Mouse (Mus musculus): ENCODE data around the gene Cox19. TPM values are rescaled to one million over a fixed set of nuclear protein-coding genes. Genes with fewer than 3 reads are reported as not detected.

Gene Cox19
- total RNA-seq, 4 experiments from 2014 or later = 46.5 to 60.3 (median 57.4) TPM

DNA sequence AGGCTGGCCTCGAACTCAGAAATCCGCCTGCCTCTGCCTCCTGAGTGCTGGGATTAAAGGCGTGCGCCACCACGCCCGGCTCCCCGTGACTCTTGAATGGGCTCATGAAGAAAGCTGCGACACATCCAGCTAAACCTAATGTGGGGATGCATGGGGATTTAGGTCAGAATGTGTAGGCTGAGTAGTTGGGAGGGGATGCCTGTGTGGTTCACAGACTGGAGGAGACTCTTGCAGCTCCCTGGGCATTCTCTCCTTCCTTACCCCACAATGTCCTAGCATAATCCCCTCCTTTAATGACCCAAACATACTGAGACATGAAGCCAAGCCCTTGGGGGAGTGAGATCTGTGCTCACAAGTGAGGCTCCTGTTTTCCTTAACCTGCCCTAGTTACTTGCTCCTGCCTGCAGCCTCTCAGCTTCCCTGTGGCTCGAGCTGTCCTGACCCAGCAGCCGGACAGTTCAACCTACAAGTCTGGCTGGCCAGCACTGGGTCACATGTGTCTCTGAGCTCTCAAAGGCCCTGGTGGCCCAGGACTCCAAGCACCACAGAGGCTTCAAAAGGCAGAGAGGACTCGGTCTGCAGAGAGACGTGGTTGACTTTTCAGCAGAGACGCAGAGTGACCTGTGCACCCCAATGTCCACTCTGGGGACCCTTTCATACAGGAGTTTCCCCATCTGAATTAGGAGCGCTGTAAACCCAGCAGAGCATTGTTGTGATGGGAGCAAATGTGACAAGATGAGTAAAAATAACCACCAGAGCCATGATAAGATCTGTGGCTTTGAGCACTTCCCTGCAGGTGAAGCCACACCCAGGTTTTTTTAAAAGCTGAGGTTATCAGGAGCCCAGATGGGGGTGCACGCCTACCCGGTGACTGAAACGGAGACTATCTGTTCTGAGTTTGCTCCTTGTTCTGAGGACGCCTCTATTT is 30.6 kb upstream of the Cox19 start:
- DNase-seq (ENCODE audit: low spot score in 2 of 2) = peak in 1 of 2 experiments; percentile 48

DNA sequence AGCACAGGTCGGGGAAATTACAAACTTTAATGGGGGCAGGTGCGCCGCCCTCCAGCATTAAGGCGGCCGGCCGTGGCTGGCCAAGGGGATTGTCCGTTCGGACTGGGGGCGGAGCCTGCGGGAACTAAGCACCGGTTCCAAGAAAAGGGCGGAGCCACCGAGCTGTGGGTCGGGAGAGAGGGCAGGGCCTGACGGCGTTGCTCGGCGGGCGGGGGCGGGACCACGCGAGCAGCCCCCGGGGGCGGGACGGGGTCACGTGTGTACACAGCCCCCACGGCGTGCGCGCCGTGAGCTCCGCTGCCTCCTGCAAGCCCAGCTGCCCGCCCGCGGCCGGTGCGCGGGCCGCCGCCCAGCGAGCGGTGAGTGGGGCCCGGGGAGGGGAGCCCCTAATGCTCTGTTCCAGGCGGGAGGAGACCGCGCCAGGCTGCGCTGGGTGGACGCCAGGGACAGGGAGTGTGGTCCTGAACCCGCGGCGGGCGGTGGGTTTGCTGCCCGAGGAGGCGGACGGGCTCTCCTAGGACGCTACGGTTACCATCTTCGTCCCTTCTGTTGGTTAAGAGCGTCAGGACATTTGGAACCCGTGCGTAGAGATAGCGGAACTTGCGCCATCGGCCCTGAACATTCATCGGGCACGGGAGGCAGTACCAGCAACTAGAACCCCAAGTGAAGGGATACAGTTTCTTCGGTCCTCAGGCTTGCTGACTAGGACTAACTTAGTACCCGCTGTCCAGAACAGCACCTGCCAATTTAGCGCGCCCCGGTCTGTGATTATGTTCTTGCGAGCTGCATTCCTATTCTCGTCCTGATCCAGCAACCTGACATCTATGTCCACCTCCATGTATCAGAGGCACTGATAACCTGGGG is 29.4 kb upstream of the Cox19 start:
- peak; percentile 95 for DNase-seq (ENCODE audit: low spot score in 2 of 2)

DNA sequence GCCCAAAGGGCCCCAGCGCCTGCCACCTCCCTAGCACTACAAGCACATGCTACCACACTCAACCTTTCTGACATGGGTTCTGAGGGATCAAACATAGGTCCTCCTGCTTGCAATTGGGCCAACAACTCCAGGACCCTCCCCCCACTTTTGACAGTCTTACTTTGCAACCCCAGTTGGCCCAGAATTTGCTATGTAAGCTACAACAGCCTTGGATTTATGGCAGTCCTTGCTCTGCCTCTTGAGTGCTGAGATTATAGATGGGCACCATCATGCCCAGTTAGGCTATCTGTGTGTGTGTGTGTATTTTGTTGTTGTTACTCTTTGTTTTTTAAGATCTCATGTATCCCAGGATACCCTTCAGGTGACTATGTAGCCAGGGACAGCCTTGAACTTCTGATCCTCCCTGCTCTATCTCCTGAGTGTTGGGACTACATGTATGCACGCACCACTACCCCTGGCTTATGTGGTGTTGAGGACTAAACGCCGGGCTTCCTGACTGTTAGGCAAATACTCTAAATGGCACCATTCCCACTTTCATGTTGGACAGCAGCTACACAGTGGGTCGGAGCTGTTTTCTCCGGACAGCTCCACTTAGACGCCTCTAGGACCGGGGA is 28.7 kb upstream of the Cox19 start:
- no peak for DNase-seq (ENCODE audit: low spot score in 2 of 2)

DNA sequence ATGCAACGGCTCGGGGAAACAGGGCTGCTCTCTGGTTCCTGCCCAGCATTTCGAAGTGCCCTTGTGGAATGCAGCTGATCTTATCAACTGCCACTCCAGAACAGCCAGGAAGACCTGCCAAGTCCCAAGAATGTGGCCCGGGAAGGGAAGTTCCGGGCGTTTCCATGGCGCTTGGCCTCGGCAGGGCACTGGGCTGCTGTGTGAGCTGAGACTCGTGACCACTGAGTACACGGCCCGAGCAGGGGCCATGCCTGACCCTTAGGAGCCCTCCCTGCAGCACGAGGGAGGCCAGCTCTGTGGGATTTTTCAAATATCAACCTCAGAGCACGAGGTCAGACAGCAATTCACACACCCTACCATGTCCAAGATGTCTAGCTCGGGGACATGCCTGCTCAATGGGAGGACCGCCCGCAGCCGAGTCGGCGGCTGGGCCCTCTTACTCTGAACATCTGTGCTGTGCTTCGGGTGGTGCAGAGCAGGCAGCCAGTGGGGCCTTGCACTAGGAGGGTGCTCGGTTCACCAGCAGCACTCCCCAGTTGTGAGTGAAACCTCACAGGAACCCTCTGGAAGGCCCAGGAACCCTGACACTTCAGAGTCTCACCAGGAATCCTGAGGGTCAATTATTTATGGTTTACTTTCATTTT is 27.9 kb upstream of the Cox19 start:
- peak; percentile 55 to 78 for DNase-seq (ENCODE audit: low spot score in 2 of 2)

DNA sequence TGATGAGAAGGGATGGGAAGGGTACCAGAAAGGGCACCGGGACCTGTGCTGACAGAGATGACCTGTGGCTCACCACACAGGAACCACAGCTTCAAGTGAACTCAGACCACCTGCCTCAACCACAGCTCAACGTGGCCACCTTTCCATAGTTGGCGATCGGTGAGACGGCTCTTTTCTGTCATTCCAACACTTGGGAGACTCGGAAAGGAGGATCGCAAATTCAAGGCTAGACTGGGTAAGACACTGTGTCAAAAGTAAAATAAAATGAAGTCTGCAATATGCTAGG is 27.0 kb upstream of the Cox19 start:
- DNase-seq (ENCODE audit: low spot score in 2 of 2) = no peak

DNA sequence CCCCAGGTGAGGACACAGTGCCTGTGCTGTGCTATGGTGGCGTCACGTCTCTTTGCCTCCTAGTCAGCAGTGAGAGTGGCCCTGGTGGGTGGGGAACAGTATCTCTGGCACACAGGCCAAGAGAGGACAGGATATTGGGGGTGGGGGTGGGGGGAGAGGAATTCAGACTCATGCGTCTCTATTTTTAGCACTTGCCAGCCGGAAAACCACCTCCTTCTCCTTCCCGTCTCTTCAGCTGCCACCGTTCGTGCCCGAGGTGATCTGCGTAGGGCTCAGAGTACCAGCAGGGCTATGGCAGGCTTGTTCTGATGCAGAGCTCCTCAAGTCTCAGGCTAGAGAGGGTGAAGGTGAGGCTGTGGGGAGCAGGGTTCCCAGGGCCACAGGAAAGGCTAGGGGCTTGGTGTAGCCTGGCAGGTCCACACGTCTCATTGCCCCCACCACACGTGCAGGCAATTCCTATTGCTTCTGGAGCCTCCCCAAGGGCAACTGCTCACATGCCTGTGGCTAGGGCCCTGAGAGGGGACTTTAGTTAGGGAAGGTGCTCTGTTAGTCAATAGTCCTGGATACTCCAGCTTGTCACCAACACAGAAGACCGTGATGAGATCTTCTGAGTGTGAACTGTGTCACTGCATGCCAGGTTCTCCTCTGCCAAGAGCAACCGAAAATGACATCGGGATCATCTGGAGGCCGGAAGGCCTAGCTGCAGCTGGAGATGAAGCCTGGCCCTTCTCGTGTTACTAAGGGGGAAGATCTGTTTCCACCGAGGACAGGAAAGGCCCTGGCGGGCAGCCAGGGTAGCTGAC is 26.5 kb upstream of the Cox19 start, which contains the start of gene Gpr146:
Gene Gpr146 (plus strand): TSS at position 230 of the 803 bp plus-strand sequence.
- DNase-seq (ENCODE audit: low spot score in 2 of 2) = peak; percentile 76 to 83

DNA sequence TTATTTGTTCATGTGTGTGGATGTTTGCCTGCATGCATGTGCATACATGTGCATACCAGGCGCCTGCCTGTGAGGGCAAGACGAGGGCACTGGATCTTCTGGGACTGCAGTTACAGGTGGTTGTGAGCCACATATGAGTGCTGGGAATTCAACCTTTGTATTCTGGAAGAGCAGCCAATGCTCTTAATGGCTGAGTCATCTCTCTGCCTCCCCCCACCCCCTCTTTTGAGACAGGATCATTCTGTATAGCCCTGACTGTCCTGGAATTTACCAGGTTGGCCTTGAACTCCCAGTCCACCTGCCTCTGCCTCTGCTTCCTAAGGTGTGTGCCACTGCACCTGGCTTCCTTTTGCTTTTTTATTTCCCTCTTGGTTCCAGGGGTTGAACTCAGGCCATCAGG is 23.6 kb upstream of the Cox19 start:
- DNase-seq (ENCODE audit: low spot score in 2 of 2) = no peak

DNA sequence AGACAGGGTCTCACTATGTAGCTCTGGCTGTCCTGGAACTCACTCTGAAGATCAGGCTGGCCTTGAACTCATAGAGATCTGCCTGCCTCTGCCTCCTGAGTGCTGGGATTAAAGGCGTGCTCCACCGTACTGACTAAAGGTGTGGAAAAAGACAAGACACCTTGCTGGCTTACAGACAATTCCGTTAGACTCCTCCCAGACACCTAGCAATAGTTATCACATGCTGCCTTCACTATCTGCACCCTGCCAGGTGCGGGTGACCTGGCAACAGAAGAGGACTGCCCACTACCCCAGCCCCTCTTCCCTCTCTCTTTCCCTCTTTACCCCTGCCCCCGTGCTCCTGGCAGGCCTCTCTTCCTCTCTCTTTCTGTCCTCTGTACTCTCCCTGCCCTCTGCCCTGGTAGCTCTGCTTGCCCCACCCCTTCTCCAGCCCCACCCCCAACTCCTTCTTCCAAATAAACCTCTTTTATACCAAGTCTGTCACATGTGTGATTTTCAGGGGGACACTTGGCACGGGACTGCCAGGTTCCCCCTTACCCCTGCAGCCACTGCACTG is 22.7 kb upstream of the Cox19 start:
- DNase-seq (ENCODE audit: low spot score in 2 of 2) = no peak

DNA sequence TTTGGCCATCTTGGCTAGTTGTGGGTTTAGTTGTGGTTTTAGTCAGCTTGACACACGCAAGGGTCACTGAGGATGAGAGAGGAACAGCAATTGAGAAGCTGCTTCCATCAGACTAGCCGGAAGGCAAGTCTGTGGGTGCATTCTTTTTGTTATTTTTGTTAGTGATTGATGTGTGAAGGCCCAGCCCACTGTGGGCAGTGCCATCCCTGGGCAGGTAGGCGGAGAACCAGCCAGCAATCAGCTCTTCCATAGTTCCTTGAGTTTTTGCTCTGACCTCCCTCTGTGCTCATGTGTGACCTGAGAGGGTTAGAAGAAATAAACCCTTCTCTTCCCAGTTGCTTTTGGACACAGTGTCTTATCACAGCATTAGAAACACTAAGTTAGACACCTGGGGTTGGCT is 21.9 kb upstream of the Cox19 start:
- no peak for DNase-seq (ENCODE audit: low spot score in 2 of 2)

DNA sequence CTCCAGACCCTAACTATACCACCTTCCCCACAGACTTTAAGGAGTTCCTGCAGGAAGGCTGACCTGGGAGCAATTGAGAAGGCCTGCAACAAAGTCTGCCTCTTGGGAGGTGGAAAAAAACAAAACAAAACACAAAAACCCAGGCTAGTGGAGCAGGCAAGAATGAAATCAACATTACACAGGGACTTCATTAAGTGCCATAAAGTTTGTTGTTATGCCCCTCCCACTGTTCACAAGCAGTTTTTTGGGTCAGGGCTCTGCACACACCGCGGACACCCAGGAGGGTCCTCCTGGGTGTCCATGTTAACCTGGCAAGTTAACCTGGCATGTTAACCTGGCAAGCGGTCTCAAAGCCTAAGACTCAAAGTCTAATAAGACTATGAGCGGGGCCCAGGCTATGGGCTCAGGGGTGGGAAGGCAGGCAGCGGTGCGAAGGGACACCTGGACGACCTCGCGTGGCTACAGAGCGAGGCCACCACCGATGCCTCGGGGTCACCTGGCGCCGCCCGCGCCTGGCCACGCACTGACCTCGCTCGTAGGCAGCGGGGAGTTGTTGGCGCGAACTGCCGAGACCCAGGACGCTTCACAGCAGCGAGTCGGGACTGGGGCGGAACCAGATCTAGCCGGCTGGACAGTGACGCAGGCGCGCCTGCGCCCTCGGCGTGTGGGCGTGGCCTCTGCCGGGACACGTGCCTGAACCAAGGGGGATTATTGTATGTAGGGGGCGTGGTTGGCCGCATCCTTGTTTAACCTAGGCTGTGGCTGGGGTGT is 20.6 kb upstream of the Cox19 start:
- peak; percentile 83 to 91 for DNase-seq (ENCODE audit: low spot score in 2 of 2)

DNA sequence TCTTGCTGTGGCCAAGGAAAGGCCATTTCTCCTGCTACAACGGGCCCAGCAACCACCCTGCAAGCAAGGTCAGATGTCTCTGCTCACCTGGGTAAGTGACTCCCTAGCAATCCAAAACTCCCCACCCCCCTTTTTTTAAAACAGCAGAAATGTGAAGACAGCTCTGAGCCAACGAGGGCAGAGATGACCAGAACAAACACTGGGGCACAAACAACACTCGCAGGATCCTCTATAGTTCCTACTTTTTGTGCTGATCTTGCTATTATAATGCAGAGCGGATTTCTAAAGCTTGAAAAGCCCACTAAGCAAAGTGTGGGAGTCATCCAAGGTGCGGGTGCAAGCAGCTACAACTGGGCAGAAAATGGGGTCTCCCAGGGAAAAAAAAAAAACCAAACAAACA is 19.9 kb upstream of the Cox19 start:
- DNase-seq (ENCODE audit: low spot score in 2 of 2) = no peak

DNA sequence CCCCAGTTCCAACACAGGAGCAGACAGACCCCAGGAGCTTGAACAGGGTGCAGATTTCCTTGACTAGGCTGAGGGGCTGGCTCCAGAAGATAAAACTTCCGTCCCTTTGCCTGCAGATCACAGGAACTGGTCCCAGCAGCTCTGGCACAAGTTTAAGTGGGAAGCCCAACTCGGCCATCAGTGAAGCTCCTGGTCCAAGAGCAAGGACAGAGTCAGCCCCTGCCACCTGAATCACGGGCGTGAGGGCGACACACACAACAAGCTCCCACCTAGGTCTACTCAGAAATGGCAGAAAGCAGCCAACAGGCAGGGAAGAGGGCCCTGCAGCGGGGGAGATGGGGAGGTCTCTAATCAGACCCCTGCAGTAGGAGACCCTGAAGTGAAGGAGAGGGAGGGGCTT is 19.1 kb upstream of the Cox19 start:
- no peak for DNase-seq (ENCODE audit: low spot score in 2 of 2)

DNA sequence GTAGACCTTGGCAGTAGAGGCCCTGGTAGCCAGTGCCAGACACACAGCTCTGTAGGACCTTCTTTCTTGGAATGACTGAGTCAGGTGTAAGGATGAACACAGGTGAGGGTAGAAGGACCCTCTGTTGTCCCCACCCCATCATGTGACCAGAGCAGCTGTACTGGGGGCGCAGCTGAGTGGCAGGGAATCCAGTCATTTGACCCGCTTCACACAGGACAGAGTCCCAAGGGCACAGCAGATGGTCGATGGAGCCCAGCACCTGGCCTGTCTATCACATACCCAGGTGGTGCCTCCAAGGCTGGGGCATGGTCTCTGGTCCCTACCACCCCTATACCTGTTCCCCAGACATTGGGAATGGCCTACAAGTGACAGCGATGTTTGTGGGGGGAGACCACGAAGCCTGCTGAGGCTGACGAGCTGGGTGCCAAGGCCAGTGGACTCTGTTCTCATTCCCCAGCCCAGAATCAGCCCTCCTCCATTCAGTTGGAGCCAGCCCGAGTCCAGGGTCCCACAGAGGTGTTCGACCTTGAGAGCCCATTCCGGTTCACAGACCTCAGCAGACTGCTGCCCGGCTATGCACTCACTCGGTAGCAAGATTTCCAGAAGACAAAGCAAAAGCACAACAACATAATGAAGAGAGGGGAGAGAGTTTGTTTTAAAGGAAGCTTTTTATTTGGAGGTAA is 17.6 kb upstream of the Cox19 start:
- DNase-seq (ENCODE audit: low spot score in 2 of 2) = no peak

DNA sequence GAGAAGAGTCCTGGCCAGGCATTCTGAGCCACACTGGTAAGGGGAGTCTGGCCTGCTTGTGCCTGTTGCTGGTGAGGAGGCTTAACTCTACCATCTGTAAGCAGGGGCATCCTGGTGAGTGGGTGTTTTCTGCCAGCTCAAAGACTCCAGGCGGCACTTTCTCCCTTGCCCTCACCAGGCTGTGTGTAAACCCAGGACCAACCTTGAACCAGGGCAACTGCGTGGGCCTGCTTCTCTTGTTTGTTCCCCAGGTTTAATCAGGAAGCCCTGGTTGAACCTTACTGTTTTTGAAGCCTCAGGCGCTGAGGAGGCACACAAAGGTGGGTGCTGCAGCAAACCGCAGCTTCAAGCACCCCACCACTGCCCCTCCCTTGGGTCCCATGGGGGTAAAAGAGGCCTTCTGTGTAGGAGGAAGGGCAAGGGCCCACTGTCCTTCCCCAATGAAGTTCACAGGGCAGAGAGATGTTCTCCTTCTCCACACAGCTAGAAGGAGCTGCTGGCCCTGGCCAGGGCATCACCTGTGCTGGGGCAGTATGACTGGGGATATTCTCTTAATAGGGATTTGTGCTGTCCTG is 16.8 kb upstream of the Cox19 start:
- DNase-seq (ENCODE audit: low spot score in 2 of 2) = no peak

DNA sequence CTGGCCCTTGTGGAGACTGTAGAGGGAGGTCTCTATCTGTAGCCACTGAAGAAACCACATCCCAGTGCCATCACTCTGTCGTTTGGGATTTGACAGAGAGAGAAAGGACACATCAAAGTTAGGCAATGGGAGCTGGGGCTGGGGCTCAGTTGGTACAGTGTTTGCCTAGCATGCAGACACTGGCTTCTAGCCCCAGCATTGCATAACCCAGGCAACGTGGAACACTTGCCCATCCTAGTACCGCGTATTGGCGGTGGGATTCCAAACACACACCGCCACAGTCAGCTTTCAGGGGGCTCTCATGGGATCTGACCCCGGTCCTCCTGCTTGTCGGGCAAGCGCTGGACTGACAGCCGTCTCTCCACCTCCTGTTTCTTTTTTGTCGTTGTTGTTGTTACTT is 15.3 kb upstream of the Cox19 start:
- no peak for DNase-seq (ENCODE audit: low spot score in 2 of 2)

DNA sequence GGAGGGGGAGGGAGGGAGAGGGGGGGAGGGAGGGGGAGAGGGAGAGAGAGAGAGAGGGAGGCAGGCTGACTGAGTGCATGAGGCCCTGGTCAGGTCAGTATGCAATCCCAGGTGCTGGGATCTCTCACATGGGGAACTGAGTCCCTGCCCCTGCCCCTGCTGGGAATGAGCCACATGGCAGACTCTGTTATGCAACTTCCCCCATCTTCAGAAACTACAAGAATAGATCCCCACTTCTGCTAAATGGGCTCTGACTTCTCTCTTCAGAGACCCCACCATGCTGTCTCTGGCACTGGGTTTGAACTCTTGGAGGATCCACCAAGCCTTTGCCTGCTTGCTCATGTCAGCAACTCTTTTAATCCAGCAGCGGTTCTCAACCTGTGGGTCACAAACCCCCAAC is 14.6 kb upstream of the Cox19 start:
- no peak for DNase-seq (ENCODE audit: low spot score in 2 of 2)

DNA sequence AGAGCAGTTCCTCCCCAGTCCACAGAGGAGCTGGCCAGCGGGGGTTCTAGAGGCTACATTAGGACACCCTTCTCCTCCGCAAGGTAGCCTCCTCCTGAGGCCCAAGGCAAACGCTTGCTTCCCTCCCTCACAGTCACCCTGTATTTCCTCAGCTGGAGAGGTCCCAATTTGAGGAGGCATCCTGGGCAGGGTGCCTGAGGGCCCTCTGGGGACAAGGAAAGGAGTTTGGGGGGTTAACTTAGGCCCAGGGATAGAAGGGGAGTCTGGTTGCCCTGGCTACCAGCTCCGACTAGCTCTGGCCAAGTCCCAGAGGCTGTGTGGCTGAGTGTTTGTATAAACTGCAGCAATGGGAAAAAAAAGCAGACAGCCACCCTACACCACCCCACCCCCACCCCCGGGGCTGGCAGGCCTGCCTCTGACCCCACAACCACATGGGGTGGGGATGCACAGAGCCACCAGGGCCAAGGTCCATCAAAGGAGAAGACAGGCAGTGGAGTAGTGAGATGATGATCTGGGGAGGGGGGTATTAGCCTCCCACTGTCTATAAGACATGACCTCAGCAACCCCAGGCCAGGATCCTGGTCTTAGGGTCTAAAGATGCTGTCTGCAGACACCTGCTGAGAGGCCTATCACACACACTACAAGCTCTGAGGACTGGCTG is 13.8 kb upstream of the Cox19 start:
- no peak for DNase-seq (ENCODE audit: low spot score in 2 of 2)

DNA sequence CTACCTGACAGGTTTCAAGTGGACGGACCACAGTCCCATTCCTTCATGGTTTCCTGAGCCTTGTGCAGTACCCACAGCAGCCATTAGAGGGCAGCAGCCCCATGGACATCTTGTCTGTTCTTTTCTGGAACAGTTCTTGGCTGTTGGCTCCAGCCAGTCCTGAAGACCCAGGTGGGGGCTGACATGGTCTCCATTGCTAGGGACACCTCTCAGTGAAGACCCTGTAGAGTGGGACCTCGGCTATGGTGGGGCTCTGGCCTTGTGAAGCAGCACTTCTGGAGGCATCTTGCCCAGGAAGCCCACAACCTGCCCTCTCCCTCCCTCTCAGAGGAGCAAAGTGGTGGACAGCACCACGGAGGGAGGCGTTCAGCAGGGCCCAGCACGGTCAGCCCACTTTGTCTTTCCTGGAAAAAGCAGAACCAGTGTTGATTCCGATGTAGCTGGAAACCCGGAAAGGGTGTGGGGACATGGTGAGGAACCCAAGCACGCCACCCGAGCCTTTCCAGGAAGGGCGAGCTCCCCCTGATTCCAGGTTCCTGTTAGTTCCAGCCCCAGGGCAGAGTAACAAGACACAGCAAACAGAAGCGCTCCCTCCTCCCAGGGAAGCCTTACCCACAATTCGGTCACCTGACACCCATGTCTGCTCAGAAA is 13.2 kb upstream of the Cox19 start:
- peak; percentile 81 to 86 for DNase-seq (ENCODE audit: low spot score in 2 of 2)

All from gastrocnemius, adult 8-10 months (tissue).